Comparison of ENCODE assay signal across 9 mouse cellular contexts in genomic region chr14:21523851-21524441, GRCm38 (mm10). TPM values are rescaled to one million over a fixed set of nuclear protein-coding genes. Genes with fewer than 3 reads are reported as not detected.
DNase-seq lines count a peak whose midpoint lies in the region; ATAC-seq and TF ChIP-seq lines count a peak whose summit lies in the region.
"Had no signal": no experiment of that assay in that cellular context is flagged by ENCODE, and none has a peak within 500 bp of the region (broad histone marks: within the 10 kb centered on the region; RNA-seq: fewer than 3 reads in every experiment).

No protein-coding gene starts in this region.

- no peak overlapping the region for H3K9ac ChIP-seq in limb, embryonic 14.5 days (ENCODE audit: low read depth, low read length, severe bottlenecking)
- H3K9ac ChIP-seq: neural tube, embryonic 12.5 days had no signal

- ATAC-seq in limb, embryonic 14.5 days (ENCODE audit: low FRiP score, low read depth): no peak

- H3K9me3 ChIP-seq in limb, embryonic 14.5 days (ENCODE audit: control insufficient read depth, low read length): no peaks in the 10 kb centered on the region
- H3K9me3 ChIP-seq: neural tube, embryonic 12.5 days had no signal

- no peak for TF ChIP-seq POLR2A in cortical plate, adult 2 months (IDR thresholded peaks at IDR 0.05; ENCODE audit: extremely low read depth, insufficient read depth, low read length)
- no peak for TF ChIP-seq POLR2A in limb, embryonic 14.5 days (IDR thresholded peaks at IDR 0.05; ENCODE audit: borderline replicate concordance, extremely low read depth, insufficient read depth, insufficient read length)

- peak overlapping the region; percentile 2; the same call in 1 of the 2 replicates for H3K27ac ChIP-seq in cortical plate, adult 2 months (ENCODE audit: insufficient read depth, low read length)
- H3K27ac ChIP-seq in limb, embryonic 14.5 days (replicated peaks; ENCODE audit: low read depth, low read length): 0 out of 2 replicates have a peak overlapping the region, but pooled peaks have one; percentile 15
- H3K27ac ChIP-seq: neural tube, embryonic 12.5 days had no signal

- DNase-seq in adrenal gland, postnatal 14 days: peak; percentile 37
- DNase-seq in adrenal gland, adult 8-10 months: no peak
- DNase-seq in 3134 (ENCODE audit: extremely low read depth, insufficient read length, low spot score): peak; percentile 22
- peak; percentile 45 for DNase-seq in heart, postnatal 4 days
- DNase-seq in limb, embryonic 14.5 days (ENCODE audit: low spot score): peak; percentile 56
- peak; percentile 56 to 76 for DNase-seq in right cerebral cortex, postnatal 10 days (ENCODE audit: low spot score in 2 of 2)
- DNase-seq in testis, postnatal 10 days (ENCODE audit: low spot score): no peak

- no peak overlapping the region for H3K4me2 ChIP-seq in limb, embryonic 14.5 days (replicated peaks; ENCODE audit: low read depth, low read length, severe bottlenecking)
- H3K4me2 ChIP-seq: neural tube, embryonic 12.5 days had no signal

- no peak for TF ChIP-seq CTCF in cortical plate, adult 2 months (IDR thresholded peaks at IDR 0.05; ENCODE audit: extremely low read depth, insufficient read depth, low read length)

- no peaks in the 10 kb centered on the region for H3K27me3 ChIP-seq in limb, embryonic 14.5 days (ENCODE audit: control insufficient read depth, insufficient read depth, low read length)
- H3K27me3 ChIP-seq: neural tube, embryonic 12.5 days had no signal

- H3K4me3 ChIP-seq in cortical plate, adult 2 months (ENCODE audit: insufficient read depth, low read length): no peak overlapping the region
- H3K4me3 ChIP-seq in limb, embryonic 14.5 days (replicated peaks; ENCODE audit: low read length): no peak overlapping the region
- H3K4me3 ChIP-seq: neural tube, embryonic 12.5 days had no signal

- peaks cover 18% of the 10 kb centered on the region for H3K36me3 ChIP-seq in limb, embryonic 14.5 days (ENCODE audit: control insufficient read depth, insufficient read depth, low read length)
- H3K36me3 ChIP-seq: neural tube, embryonic 12.5 days had no signal

- WGBS in limb, embryonic 14.5 days: 21% methylated on average over 3 of the region's 3 CpGs

- H3K4me1 ChIP-seq in cortical plate, adult 2 months (ENCODE audit: control insufficient read depth, insufficient read depth, low read length): peaks cover 18% of the 10 kb centered on the region
- H3K4me1 ChIP-seq in limb, embryonic 14.5 days (ENCODE audit: control insufficient read depth, insufficient read depth, low read length): peaks cover 54% of the 10 kb centered on the region

RNA-seq across cellular contexts. Expression of gene Kat6b, which starts 42.7 kb away (rescaled TPM):
- 43.4 and 45.3 TPM in 2 replicates for total RNA-seq in adrenal gland, postnatal 14 days (2021)
- total RNA-seq in adrenal gland, adult 8-10 months (2022): 10 to 100 TPM; 45.4 to 64.1 (median 52.1) TPM
- polyA plus RNA-seq in cortical plate, adult 2 months (2012; rRNA removed): 26.2 and 26.3 TPM in 2 replicates
- 10 to 100 TPM; 38.7 to 39.5 TPM for total RNA-seq in heart, postnatal 4 days (2021)
- polyA plus RNA-seq in limb, embryonic 14.5 days (2012; rRNA removed): 35.5 and 42.2 TPM in 2 replicates
- polyA plus RNA-seq in limb, embryonic 14.5 days (2014; fragmentation: Nextera tagmentation; extraction: Ambion mirVana): 26.0 and 33.6 TPM in 2 replicates

Comparison
In these comparisons a context has a peak if more than half of its experiments do, and no peak if none do; other contexts are left out.
1. DNase-seq: peak in adrenal gland, postnatal 14 days (single experiment), 3134 (single experiment), heart, postnatal 4 days (single experiment), limb, embryonic 14.5 days (single experiment) and right cerebral cortex, postnatal 10 days (2 of 2); none in adrenal gland, adult 8-10 months (single experiment) and testis, postnatal 10 days (single experiment).